Mouse (Mus musculus) cerebellum, adult 8-10 months (tissue): ENCODE data around the gene Sfmbt1.

Experiments used
- DNase-seq: peaks from one replicate; pipeline ENCODE4 v3.0.0; 2022

The Sfmbt1 gene

GRCm38 (mm10) chr14:30826174-30827140, 111.8 kb downstream of the Sfmbt1 start:
- DNase-seq = no peak

- DNase-seq = no peak
These were observed 112.8 kb downstream of the Sfmbt1 start for GRCm38 (mm10) chr14:30827480-30827879.

GRCm38 (mm10) chr14:30828077-30828476, 113.4 kb downstream of the Sfmbt1 start:
- DNase-seq = no peak

GRCm38 (mm10) chr14:30828635-30829460, 114.2 kb downstream of the Sfmbt1 start:
- no peak for DNase-seq

GRCm38 (mm10) chr14:30837416-30837996, 122.9 kb downstream of the Sfmbt1 start:
- DNase-seq = no peak

- no peak for DNase-seq
These were observed 129.1 kb downstream of the Sfmbt1 start for GRCm38 (mm10) chr14:30843701-30844100.

- no peak for DNase-seq
These were observed 135.9 kb downstream of the Sfmbt1 start for GRCm38 (mm10) chr14:30850504-30850903.

- DNase-seq = no peak
These were observed 137.7 kb downstream of the Sfmbt1 start for GRCm38 (mm10) chr14:30852325-30852724.

- DNase-seq = peak; percentile 41
These were observed 140.7 kb downstream of the Sfmbt1 start for GRCm38 (mm10) chr14:30855316-30855715.

- peak; percentile 56 for DNase-seq
These were observed 142.3 kb downstream of the Sfmbt1 start for GRCm38 (mm10) chr14:30856885-30857507.

- DNase-seq = no peak
These were observed 143.3 kb downstream of the Sfmbt1 start for GRCm38 (mm10) chr14:30857990-30858389.

- peak; percentile 37 for DNase-seq
These were observed 146.9 kb downstream of the Sfmbt1 start for GRCm38 (mm10) chr14:30861421-30862125.

- no peak for DNase-seq
These were observed 147.7 kb downstream of the Sfmbt1 start for GRCm38 (mm10) chr14:30862368-30862767.

- DNase-seq = no peak
These were observed 150.7 kb downstream of the Sfmbt1 start for GRCm38 (mm10) chr14:30865311-30865710.

- DNase-seq = peak; percentile 65
These were observed 152.4 kb downstream of the Sfmbt1 start for GRCm38 (mm10) chr14:30867042-30867441.

- no peak for DNase-seq
These were observed 154.2 kb downstream of the Sfmbt1 start for GRCm38 (mm10) chr14:30868826-30869225.

GRCm38 (mm10) chr14:30869391-30869801, 154.7 kb downstream of the Sfmbt1 start:
- DNase-seq = no peak

GRCm38 (mm10) chr14:30870206-30871147, 155.8 kb downstream of the Sfmbt1 start:
- DNase-seq = no peak
